Mouse (Mus musculus) forebrain, postnatal 0 days (tissue): ENCODE measurements around the gene Myh11. TPM values are rescaled to one million over a fixed set of nuclear protein-coding genes. Genes with fewer than 3 reads are reported as not detected.

ENCODE experiments used
- ATAC-seq: fragments of 200-750 bp; cut with Nextera tagmentation; 2 replicates; pipeline ENCODE4 v1.8.0; 2017; ENCODE audit warnings: mild to moderate bottlenecking, moderate library complexity
- DNase-seq: peaks from one replicate; pipeline ENCODE4 v3.0.0-alpha.2; 2015
- H3K27ac ChIP-seq: fragments of 300-500 bp; sonication (generic); 2 replicates; pipeline ENCODE4 v1.5.1; 2014; ENCODE audit warnings: low read depth, mild to moderate bottlenecking, antibody characterized with exemption, low read length, moderate library complexity, mixed read lengths
- H3K27me3 ChIP-seq: fragments of 300-500 bp; sonication (generic); 2 replicates; pipeline ENCODE4 v1.6.1; 2014; ENCODE audit warnings: mild to moderate bottlenecking, low read length, mixed read lengths; ENCODE audit not compliant: insufficient read depth
- H3K36me3 ChIP-seq: fragments of 300-500 bp; sonication (generic); 2 replicates; pipeline ENCODE4 v1.6.1; 2014; ENCODE audit warnings: mild to moderate bottlenecking, moderate library complexity; ENCODE audit not compliant: insufficient read depth
- H3K4me1 ChIP-seq: fragments of 300-500 bp; sonication (generic); 2 replicates; pipeline ENCODE4 v1.6.1; 2014; ENCODE audit warnings: antibody characterized with exemption; ENCODE audit not compliant: insufficient read depth
- H3K4me2 ChIP-seq: fragments of 300-500 bp; sonication (generic); 2 replicates; pipeline ENCODE4 v1.6.1; 2014; ENCODE audit warnings: low read depth, mild to moderate bottlenecking, moderate library complexity
- H3K4me3 ChIP-seq: fragments of 300-500 bp; sonication (generic); 2 replicates; pipeline ENCODE4 v1.5.1; 2014; ENCODE audit warnings: low read depth, low read length, mixed read lengths
- H3K9ac ChIP-seq: fragments of 300-500 bp; sonication (generic); 2 replicates; pipeline ENCODE4 v1.6.1; 2014; ENCODE audit warnings: mild to moderate bottlenecking
- H3K9me3 ChIP-seq: fragments of 300-500 bp; sonication (generic); 2 replicates; pipeline ENCODE4 v1.6.1; 2016; ENCODE audit warnings: low read length
- CTCF ChIP-seq: sonication (generic); IDR thresholded peaks from 2 replicates; pipeline ENCODE4 v1.5.1; 2016; ENCODE audit warnings: antibody characterized with exemption, control low read depth, low read depth
- WGBS: fragments of 180-500 bp; shearing (Covaris S2); extraction: QIAGEN DNeasy Blood & Tissue Kit; methylation state at CpG from one replicate; pipeline ENCODE4 v1.1.7; 2014; 5-methylcytosine and 5-hydroxymethylcytosine counted together
- polyA plus RNA-seq: library from polyadenylated mRNA; unstranded; fragments of >200 nt; fragmentation: Nextera tagmentation; extraction: Ambion mirVana; gene quantifications from 2 replicates; pipeline ENCODE4 v1.2.1, GENCODE M21; 2015
- total RNA-seq: library from RNA; depleted of rRNA; stranded (reverse); fragments of >200 nt; gene quantifications from 2 replicates; pipeline ENCODE4 v1.2.3, GENCODE M21; 2014

The Myh11 gene
- total and polyA plus RNA-seq, 2 experiments from 2014 or later: 0.52 to 2.0 TPM

DNA sequence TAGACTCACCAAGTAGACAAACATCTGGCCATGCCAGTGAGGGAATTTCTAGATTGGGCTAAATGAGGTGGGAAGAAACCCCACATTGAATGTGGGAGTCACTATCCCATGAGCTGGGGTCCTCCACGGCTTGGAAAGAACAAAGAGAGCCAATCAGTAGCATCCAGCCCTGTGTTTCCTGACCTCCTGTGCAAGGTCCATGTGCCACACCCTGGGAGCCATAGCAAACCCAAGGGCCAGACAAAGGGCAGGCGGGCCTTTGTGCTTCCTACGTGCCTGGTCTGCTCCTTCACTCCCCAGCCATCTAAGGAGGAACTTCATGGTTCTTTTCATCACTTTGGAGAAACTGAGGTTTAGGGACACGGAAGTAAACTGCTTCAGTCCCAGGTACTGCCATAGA is 38.3 kb downstream of the Myh11 start:
- H3K4me1 ChIP-seq: no peaks in the 10 kb centered on the region
- 76% methylated on average over 4 of the region's 4 CpGs for WGBS
- DNase-seq (no peak), ATAC-seq (no peak)
- no peaks in the 10 kb centered on the region for H3K36me3 ChIP-seq
- H3K27ac ChIP-seq: no peak overlapping the region
- no peak overlapping the region for H3K4me2 ChIP-seq
- no peaks in the 10 kb centered on the region for H3K27me3 ChIP-seq
- no peak overlapping the region for H3K4me3 ChIP-seq
- TF ChIP-seq CTCF: no peak
- no peaks in the 10 kb centered on the region for H3K9me3 ChIP-seq
- no peak overlapping the region for H3K9ac ChIP-seq

DNA sequence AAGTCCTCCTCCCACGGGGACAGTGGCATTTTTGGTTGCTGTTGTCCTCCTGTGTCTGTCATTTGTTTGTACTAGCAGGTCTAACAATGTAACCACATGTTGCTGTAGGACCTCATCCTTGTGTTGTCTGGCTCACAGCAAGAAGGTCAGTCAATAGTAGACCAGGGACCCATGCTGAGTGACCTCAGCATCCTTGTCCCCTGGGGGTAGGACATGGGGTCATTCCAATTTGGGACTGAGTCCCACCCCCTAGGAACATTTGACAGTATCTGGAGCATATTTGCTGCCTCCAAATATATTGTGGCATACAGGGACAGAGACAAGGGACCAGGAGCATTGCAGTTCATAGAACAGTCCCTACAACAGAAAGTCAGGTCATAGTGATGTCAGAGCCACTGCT is 41.3 kb downstream of the Myh11 start:
- Histone ChIP-seq H3K36me3 (no peaks in the 10 kb centered on the region), H3K9me3 (no peaks in the 10 kb centered on the region), H3K9ac (no peak overlapping the region), H3K4me1 (no peaks in the 10 kb centered on the region), H3K27ac (no peak overlapping the region), H3K4me3 (no peak overlapping the region), H3K27me3 (no peaks in the 10 kb centered on the region), H3K4me2 (no peak overlapping the region)
- no peak for TF ChIP-seq CTCF
- ATAC-seq (no peak), DNase-seq (no peak)
- WGBS: 73% methylated on average over 1 of the region's 1 CpGs

DNA sequence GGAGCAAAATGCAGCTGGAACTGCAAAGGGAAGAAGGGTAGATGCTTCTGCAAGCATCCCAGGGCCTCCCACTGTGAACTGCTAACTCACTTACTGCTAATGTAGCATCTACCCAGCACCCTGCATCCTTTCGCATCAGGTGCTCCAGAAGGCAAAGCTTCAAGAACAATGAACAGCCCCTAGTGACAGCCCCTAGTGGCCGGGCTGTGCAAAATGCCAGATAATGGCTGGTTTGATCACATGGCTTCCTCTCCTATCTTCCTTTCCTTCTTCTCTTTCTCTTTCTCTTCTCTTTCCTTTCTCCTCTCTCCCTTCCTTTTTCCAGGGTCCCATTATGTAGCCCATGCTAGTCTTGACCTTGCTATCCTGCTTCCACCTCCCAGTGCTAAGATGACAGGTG is 48.6 kb downstream of the Myh11 start:
- 18% methylated on average over 2 of the region's 2 CpGs for WGBS
- DNase-seq (no peak), ATAC-seq (no peak)
- Histone ChIP-seq H3K9ac (no peak overlapping the region), H3K4me2 (no peak overlapping the region), H3K36me3 (no peaks in the 10 kb centered on the region), H3K27ac (no peak overlapping the region), H3K27me3 (no peaks in the 10 kb centered on the region), H3K9me3 (no peaks in the 10 kb centered on the region), H3K4me3 (no peak overlapping the region), H3K4me1 (no peaks in the 10 kb centered on the region)
- peak; percentile 44 for TF ChIP-seq CTCF

DNA sequence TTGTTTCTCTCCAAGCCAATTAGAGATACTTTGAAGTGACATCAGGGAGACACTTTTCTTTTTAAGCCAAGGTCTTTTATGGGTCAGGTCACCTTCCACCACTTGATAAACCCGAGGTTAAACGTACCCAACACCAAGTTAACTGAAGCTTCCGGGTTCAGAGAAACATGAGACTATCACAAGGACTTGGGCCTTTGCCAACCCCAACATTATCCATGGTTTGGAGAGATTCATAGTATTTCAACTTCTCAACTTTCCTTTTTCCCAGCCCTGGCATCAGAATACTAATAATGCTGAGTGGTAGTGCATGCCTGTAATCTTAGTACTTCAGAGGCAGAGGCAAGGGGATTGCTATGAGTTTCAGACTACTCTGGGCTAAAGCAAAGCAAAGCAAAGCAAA is 49.1 kb downstream of the Myh11 start:
- Histone ChIP-seq H3K4me1 (no peaks in the 10 kb centered on the region), H3K4me3 (no peak overlapping the region), H3K9ac (no peak overlapping the region), H3K9me3 (no peaks in the 10 kb centered on the region), H3K27ac (no peak overlapping the region), H3K27me3 (no peaks in the 10 kb centered on the region), H3K36me3 (no peaks in the 10 kb centered on the region), H3K4me2 (no peak overlapping the region)
- DNase-seq: no peak
- TF ChIP-seq CTCF: no peak
- WGBS: 74% methylated on average over 3 of the region's 3 CpGs
- no peak for ATAC-seq

DNA sequence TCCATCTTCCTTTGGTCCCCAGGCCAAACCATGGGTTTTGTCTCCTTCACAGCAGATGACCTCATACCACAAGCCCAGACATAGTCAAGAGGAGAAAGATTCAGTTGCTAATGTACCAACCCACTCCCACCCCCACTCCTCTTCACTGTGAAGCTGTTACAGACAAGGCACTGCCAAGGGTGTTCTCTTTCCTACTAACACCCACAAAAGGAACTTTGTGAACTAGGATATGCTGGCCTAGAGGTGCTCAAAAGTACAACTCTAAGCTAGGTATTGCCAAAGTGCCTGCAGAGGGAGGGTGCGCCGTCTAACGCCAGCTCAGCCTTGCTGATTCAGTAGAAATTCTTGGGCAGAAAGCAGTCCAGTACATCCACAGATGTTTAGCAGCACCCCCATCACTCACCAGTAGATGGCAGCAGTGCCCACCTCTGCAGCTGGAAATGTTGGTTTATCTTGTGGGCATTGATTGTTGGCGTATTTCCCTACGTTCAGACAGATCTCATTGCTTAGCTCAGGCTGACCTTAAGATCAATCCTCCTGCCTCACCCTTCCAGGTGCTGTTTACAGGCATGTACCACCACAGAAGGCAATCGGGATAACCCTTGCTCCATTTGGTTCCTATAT is 54.0 kb downstream of the Myh11 start:
- H3K9me3 ChIP-seq: no peaks in the 10 kb centered on the region
- H3K4me3 ChIP-seq: no peak overlapping the region
- DNase-seq (peak; percentile 81), ATAC-seq (peak; percentile 58; the same call in 1 of the 2 replicates)
- peak; percentile 92 for TF ChIP-seq CTCF
- no peaks in the 10 kb centered on the region for H3K27me3 ChIP-seq
- H3K4me2 ChIP-seq: no peak overlapping the region
- no peak overlapping the region for H3K9ac ChIP-seq
- no peaks in the 10 kb centered on the region for H3K4me1 ChIP-seq
- H3K36me3 ChIP-seq: no peaks in the 10 kb centered on the region
- WGBS: 26% methylated on average over 6 of the region's 6 CpGs
- H3K27ac ChIP-seq: no peak overlapping the region

DNA sequence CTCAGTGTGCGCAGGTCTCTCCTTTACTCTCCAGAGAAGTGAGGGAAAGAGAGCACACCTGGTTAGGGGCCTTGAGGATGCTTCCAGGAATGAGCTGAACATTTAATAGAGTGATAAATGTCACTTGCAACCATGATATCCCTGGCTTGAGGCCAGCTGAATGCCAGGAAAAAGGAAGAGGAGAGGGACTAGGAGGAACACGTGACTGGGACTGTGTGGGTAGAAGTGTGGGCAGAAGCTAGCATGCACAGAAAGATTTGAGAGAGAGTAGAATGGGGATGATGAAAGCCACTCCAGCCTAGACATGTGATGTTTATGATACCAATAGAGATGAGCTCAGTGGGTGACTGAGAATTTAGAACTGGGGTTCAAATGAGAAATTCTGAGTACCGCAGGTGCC is 76.0 kb downstream of the Myh11 start:
- ATAC-seq (no peak), DNase-seq (no peak)
- Histone ChIP-seq H3K4me2 (no peak overlapping the region), H3K27ac (no peak overlapping the region), H3K9ac (no peak overlapping the region), H3K36me3 (no peaks in the 10 kb centered on the region), H3K9me3 (no peaks in the 10 kb centered on the region), H3K4me1 (no peaks in the 10 kb centered on the region), H3K4me3 (no peak overlapping the region), H3K27me3 (no peaks in the 10 kb centered on the region)
- 89% methylated on average over 3 of the region's 3 CpGs for WGBS
- no peak for TF ChIP-seq CTCF

DNA sequence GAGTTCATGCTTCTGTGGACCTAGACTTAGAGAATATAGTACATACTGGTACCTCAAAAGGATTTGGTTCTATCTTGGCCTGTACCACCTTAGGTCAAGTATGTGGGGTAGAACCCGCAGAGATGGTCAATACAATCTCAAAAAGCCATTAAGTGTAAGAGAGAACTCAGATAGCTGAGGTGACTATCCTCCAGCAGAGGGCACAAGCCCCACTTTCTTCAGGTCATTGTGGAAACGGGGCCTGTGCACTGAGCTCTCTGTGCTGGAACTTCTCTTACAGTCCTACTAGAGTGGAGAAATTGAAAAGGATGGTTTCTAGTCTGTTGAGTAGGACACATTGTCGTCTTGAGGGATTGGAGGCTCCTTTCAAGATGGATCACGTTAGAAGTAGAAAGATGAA is 92.4 kb downstream of the Myh11 start:
- no peak for DNase-seq
- no peak for TF ChIP-seq CTCF
- no peak overlapping the region for H3K9ac ChIP-seq
- no peak overlapping the region for H3K27ac ChIP-seq
- WGBS: 77% methylated on average over 4 of the region's 4 CpGs
- ATAC-seq: no peak
- no peak overlapping the region for H3K4me3 ChIP-seq
- no peaks in the 10 kb centered on the region for H3K4me1 ChIP-seq
- no peak overlapping the region for H3K4me2 ChIP-seq
- no peaks in the 10 kb centered on the region for H3K9me3 ChIP-seq
- H3K27me3 ChIP-seq: no peaks in the 10 kb centered on the region
- no peaks in the 10 kb centered on the region for H3K36me3 ChIP-seq

DNA sequence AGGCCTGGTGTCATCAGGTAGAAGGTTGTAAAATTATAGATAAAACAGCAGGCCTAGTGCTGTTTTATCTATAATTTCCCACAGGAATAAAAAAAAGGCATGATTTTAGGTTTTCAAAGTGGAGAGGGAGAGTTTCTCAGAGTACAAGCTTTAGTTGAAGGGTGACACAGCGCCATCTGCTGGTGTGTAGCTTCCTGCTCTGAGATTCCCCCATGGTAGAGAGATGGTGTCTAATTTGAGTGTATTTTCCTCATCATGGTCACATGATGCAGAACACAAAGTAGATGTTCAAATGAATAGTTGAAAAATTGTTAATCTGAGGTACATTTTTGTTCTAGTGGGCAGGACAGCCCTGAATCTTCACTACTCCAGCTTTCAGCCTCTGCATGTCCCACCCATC is 95.7 kb downstream of the Myh11 start:
- Histone ChIP-seq H3K4me1 (no peaks in the 10 kb centered on the region), H3K27ac (no peak overlapping the region), H3K4me2 (no peak overlapping the region), H3K4me3 (no peak overlapping the region), H3K9ac (no peak overlapping the region), H3K9me3 (no peaks in the 10 kb centered on the region), H3K36me3 (0 out of 2 replicates have a peak, but pooled peaks cover 4% of the 10 kb centered on the region), H3K27me3 (no peaks in the 10 kb centered on the region)
- ATAC-seq (peak; percentile 64), DNase-seq (peak; percentile 61)
- peak; percentile 63 for TF ChIP-seq CTCF
- WGBS: 29% methylated on average over 1 of the region's 1 CpGs
